Mouse (Mus musculus) T-helper 2 cell (primary cell): Measurements from ENCODE around the gene Glod4.

Source experiments
- in situ Hi-C: fragments of 300-600 bp; cut with MboI, MseI; formaldehyde crosslinking; loops from one replicate; pipeline ENCODE4 v1.15.1; 2025; ENCODE audit warnings: high pct_unique_total_duplicates

The Glod4 gene

GRCm38 (mm10) chr11:76201761-76202674 lies 41.5 kb downstream of the Glod4 start:
- in situ Hi-C loops = no loop called here

GRCm38 (mm10) chr11:76196977-76197469 lies 46.5 kb downstream of the Glod4 start:
- in situ Hi-C loops = no loop called here

- in situ Hi-C loops = no loop called here
These were observed 47.1 kb downstream of the Glod4 start for GRCm38 (mm10) chr11:76196275-76196976.

- in situ Hi-C loops = no loop called here
These were observed 56.6 kb downstream of the Glod4 start for GRCm38 (mm10) chr11:76186908-76187307.

- in situ Hi-C loops = no loop called here
These were observed 59.8 kb downstream of the Glod4 start for GRCm38 (mm10) chr11:76183745-76184144.

GRCm38 (mm10) chr11:76180146-76180540 lies 63.4 kb downstream of the Glod4 start:
- in situ Hi-C loops = no loop called here

GRCm38 (mm10) chr11:76179495-76180145 lies 63.9 kb downstream of the Glod4 start, which contains the start of the genes Vps53 and Fam57a:
TSS of gene Vps53 (minus strand) at chr11:76179647.
TSS of gene Fam57a (plus strand) at chr11:76179671.
- in situ Hi-C loops = no loop called here

GRCm38 (mm10) chr11:76178726-76179494 lies 64.6 kb downstream of the Glod4 start:
- in situ Hi-C loops = no loop called here

- in situ Hi-C loops = no loop called here
These were observed 73.3 kb downstream of the Glod4 start for GRCm38 (mm10) chr11:76170207-76170606.

GRCm38 (mm10) chr11:76168976-76169375 lies 74.5 kb downstream of the Glod4 start:
- in situ Hi-C loops = loop anchor here (5.0 kb wide), 1 partner anchor 82 kb away; no protein-coding TSS in a partner anchor

GRCm38 (mm10) chr11:76167079-76167765 lies 76.3 kb downstream of the Glod4 start:
- in situ Hi-C loops = loop anchor here (5.0 kb wide), 1 partner anchor 80 kb away; no protein-coding TSS in a partner anchor

GRCm38 (mm10) chr11:76166657-76167056 lies 76.9 kb downstream of the Glod4 start:
- in situ Hi-C loops = loop anchor here (5.0 kb wide), 1 partner anchor 79 kb away; no protein-coding TSS in a partner anchor

GRCm38 (mm10) chr11:76160251-76160650 lies 83.3 kb downstream of the Glod4 start:
- in situ Hi-C loops = no loop called here

- in situ Hi-C loops = no loop called here
These were observed 85.2 kb downstream of the Glod4 start for GRCm38 (mm10) chr11:76158375-76158774.

GRCm38 (mm10) chr11:76154861-76155260 lies 88.7 kb downstream of the Glod4 start:
- in situ Hi-C loops = no loop called here

- in situ Hi-C loops = no loop called here
These were observed 89.3 kb downstream of the Glod4 start for GRCm38 (mm10) chr11:76154200-76154599.

GRCm38 (mm10) chr11:76153236-76153951 lies 90.1 kb downstream of the Glod4 start:
- in situ Hi-C loops = no loop called here

- in situ Hi-C loops = no loop called here
These were observed 92.5 kb downstream of the Glod4 start for GRCm38 (mm10) chr11:76150980-76151379.
